Mouse (Mus musculus): Measurements from ENCODE around the gene Slc9a7. TPM values are rescaled to one million over a fixed set of nuclear protein-coding genes. Genes with fewer than 3 reads are reported as not detected.

The Slc9a7 gene
- polyA plus RNA-seq, 1 experiment from 2014 or later = 2.0 TPM

DNA sequence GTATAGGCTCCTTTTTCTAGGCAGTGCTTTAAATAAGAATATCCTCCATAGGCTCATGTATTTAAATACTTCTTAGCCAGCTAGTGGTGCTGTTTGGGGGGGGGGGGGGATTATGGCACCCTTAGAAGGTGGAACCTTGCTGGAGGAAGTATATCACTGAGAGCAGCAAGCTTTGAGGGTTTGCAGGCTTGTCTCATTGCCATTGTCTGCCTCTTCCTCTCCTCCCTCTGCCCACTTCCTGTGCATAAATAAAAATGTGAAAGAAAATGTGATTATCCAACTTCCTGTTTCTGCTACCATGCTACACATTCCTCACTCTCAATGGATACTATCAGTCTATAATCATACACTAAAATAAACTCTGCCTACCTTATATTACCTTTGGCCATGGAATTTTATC lies 123.2 kb downstream of the Slc9a7 start:
- Histone ChIP-seq H3K27ac (ENCODE audit: low read depth, low read length) (no peak overlapping the region), H3K27me3 (ENCODE audit: control insufficient read depth, insufficient read depth, low read length) (no peaks in the 10 kb centered on the region), H3K4me3 (ENCODE audit: low read depth, low read length) (no peak overlapping the region), H3K4me2 (no peak overlapping the region), H3K36me3 (ENCODE audit: control insufficient read depth, insufficient read depth, low read length) (no peaks in the 10 kb centered on the region), H3K4me1 (ENCODE audit: control insufficient read depth, insufficient read depth, low read length) (no peaks in the 10 kb centered on the region), H3K9me3 (ENCODE audit: control insufficient read depth, low read length) (no peaks in the 10 kb centered on the region), H3K9ac (ENCODE audit: low read length) (no peak overlapping the region)
- no peak for ATAC-seq (ENCODE audit: low FRiP score)
- no peak for DNase-seq (ENCODE audit: low spot score, missing footprints)

DNA sequence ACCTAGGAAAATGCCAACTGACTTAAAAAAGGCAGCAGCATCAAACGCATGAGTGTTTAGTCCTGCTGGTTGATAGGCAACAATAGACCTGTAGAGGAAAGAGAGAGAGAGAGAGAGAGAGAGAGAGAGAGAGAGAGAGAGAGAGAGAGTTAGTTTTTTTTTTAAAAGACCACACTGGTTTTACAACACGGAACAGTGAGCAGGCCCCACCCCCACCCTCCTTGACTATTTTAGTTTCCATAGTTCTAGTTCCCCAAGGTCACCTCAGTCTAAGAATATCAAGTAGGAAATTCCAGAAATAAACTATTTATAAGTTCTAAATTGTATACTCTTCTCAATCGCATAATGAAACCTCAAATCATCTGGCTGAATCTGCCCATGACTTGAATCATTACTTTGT lies 126.6 kb downstream of the Slc9a7 start:
- ATAC-seq (ENCODE audit: low FRiP score) (no peak), DNase-seq (ENCODE audit: low spot score, missing footprints) (no peak)
- Histone ChIP-seq H3K9ac (ENCODE audit: low read length) (no peak overlapping the region), H3K36me3 (ENCODE audit: control insufficient read depth, insufficient read depth, low read length) (no peaks in the 10 kb centered on the region), H3K4me2 (no peak overlapping the region), H3K27me3 (ENCODE audit: control insufficient read depth, insufficient read depth, low read length) (no peaks in the 10 kb centered on the region), H3K9me3 (ENCODE audit: control insufficient read depth, low read length) (no peaks in the 10 kb centered on the region), H3K4me3 (ENCODE audit: low read depth, low read length) (no peak overlapping the region), H3K4me1 (ENCODE audit: control insufficient read depth, insufficient read depth, low read length) (no peaks in the 10 kb centered on the region), H3K27ac (ENCODE audit: low read depth, low read length) (no peak overlapping the region)
- 74% methylated on average over 3 of the region's 3 CpGs for WGBS

DNA sequence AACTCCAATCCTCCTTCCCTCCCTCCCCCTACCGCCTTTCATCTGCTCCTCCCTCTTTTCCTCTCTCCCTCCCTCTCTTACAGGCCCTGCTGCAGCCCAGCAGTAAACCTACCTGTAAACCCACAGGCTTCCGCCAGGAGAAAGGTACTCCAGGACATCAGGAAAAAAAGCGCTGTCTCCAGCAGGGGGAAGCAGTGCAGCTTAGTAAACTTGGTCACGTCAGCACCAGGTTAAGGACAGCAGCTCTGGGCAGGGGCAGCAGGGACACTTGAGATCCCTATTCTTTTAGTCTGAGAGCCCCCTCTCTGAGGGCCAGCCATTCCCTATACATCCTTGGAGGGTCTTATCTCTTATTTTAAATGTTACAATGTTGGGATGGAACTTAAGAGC lies 129.3 kb downstream of the Slc9a7 start:
- 11% methylated on average over 4 of the region's 4 CpGs for WGBS
- H3K27ac ChIP-seq (ENCODE audit: low read depth, low read length) = no peak overlapping the region
- H3K36me3 ChIP-seq (ENCODE audit: control insufficient read depth, insufficient read depth, low read length) = no peaks in the 10 kb centered on the region
- ATAC-seq (ENCODE audit: low FRiP score) = peak; percentile 46
- DNase-seq (ENCODE audit: low spot score, missing footprints) = peak; percentile 83
- H3K4me3 ChIP-seq (ENCODE audit: low read depth, low read length) = no peak overlapping the region
- H3K4me2 ChIP-seq = no peak overlapping the region
- H3K4me1 ChIP-seq (ENCODE audit: control insufficient read depth, insufficient read depth, low read length) = no peaks in the 10 kb centered on the region
- H3K9me3 ChIP-seq (ENCODE audit: control insufficient read depth, low read length) = no peaks in the 10 kb centered on the region
- no peaks in the 10 kb centered on the region for H3K27me3 ChIP-seq (ENCODE audit: control insufficient read depth, insufficient read depth, low read length)
- H3K9ac ChIP-seq (ENCODE audit: low read length) = no peak overlapping the region

DNA sequence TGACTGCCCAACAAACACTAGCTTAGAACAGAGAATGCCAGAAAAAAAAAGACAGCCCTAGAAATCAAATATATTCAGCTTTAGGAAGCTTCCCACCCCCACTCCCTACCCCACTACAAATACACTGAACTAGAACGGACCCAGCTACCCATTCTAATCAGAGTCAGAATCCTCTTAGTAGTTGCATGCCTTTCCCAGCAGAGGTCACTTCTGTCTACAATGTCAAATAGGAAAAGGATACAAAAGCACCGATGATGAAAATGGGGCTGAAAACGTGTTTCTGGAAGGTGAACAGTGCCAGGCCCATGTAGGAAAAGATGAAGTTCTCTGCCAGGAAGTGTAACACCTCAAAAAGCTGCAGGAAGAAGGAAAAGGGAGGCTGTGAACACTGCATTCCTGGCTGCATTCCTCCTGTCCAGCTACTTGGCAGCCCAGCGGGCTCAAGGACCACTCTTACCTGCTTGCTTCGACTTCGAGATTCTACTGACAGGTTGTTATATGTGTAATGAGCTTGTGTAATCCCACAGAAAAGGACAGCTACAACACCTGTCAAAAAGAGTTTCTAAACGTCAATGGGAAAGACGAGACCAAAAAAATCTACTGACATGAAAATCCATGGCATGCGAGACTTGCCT lies 129.8 kb downstream of the Slc9a7 start:
- 48% methylated on average over 9 of the region's 9 CpGs for WGBS
- ATAC-seq (ENCODE audit: low FRiP score) = no peak

DNA sequence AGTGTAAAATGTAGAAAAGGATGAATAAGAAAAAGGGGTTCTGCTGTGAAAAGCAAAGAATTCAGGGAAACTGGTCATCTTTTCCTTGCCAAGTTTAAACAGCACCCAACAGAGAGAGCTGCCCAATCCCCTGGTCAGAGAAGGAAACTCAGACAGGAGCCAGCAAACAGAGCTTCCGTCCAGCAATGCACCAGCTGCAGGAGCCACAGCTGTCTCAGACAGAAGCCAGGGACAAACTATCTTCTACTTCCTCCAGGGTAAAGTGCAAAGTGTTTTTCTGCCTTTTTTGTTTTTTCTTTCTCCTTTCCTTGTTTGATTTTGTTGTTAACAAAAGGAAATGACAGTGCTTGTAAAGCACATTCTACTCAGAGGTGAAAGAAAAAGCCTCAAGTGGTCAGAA lies 131.3 kb downstream of the Slc9a7 start:
- Histone ChIP-seq H3K4me3 (ENCODE audit: low read depth, low read length) (no peak overlapping the region), H3K9me3 (ENCODE audit: control insufficient read depth, low read length) (no peaks in the 10 kb centered on the region), H3K36me3 (ENCODE audit: control insufficient read depth, insufficient read depth, low read length) (no peaks in the 10 kb centered on the region), H3K27ac (ENCODE audit: low read depth, low read length) (no peak overlapping the region), H3K9ac (ENCODE audit: low read length) (no peak overlapping the region), H3K4me2 (no peak overlapping the region), H3K4me1 (ENCODE audit: control insufficient read depth, insufficient read depth, low read length) (no peaks in the 10 kb centered on the region), H3K27me3 (ENCODE audit: control insufficient read depth, insufficient read depth, low read length) (no peaks in the 10 kb centered on the region)
- WGBS = 44% methylated on average over 1 of the region's 1 CpGs
- DNase-seq (ENCODE audit: low spot score, missing footprints) (no peak), ATAC-seq (ENCODE audit: low FRiP score) (no peak)

More for the DNA sequence above, 129.8 kb downstream of the Slc9a7 start:
- Histone ChIP-seq H3K4me1 (ENCODE audit: control insufficient read depth, insufficient read depth, low read length) (no peaks in the 10 kb centered on the region), H3K9me3 (ENCODE audit: control insufficient read depth, low read length) (no peaks in the 10 kb centered on the region), H3K36me3 (ENCODE audit: control insufficient read depth, insufficient read depth, low read length) (no peaks in the 10 kb centered on the region), H3K27ac (ENCODE audit: low read depth, low read length) (no peak overlapping the region), H3K4me3 (ENCODE audit: low read depth, low read length) (no peak overlapping the region), H3K4me2 (no peak overlapping the region), H3K9ac (ENCODE audit: low read length) (no peak overlapping the region), H3K27me3 (ENCODE audit: control insufficient read depth, insufficient read depth, low read length) (no peaks in the 10 kb centered on the region)
- no peak for DNase-seq (ENCODE audit: low spot score, missing footprints)

DNA sequence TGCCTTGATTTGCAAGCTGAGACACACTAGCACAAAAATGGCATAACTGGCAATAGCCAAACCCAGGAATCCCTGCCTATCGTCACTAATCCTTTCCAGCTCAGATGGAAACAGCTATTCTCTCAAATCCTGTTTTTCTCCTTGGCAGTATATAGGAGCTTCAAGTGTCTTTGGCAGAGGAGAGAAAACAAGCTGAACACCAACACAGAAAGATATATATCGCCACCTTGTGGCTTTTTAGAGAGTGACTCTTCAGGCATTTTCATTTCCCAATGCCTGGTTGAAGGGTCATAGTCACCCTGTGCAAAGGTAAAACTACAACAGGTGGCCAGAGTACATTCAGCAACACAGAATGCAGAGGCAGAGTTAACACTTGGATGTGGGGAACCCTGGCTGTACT lies 134.1 kb downstream of the Slc9a7 start:
- DNase-seq (ENCODE audit: low spot score, missing footprints) (no peak), ATAC-seq (ENCODE audit: low FRiP score) (no peak)
- no peaks in the 10 kb centered on the region for H3K4me1 ChIP-seq (ENCODE audit: control insufficient read depth, insufficient read depth, low read length)
- no peak overlapping the region for H3K9ac ChIP-seq (ENCODE audit: low read length)
- H3K27ac ChIP-seq (ENCODE audit: low read depth, low read length) = no peak overlapping the region
- no peak overlapping the region for H3K4me3 ChIP-seq (ENCODE audit: low read depth, low read length)
- H3K9me3 ChIP-seq (ENCODE audit: control insufficient read depth, low read length) = no peaks in the 10 kb centered on the region
- no peaks in the 10 kb centered on the region for H3K36me3 ChIP-seq (ENCODE audit: control insufficient read depth, insufficient read depth, low read length)
- no peak overlapping the region for H3K4me2 ChIP-seq
- WGBS = 15% methylated on average over 2 of the region's 2 CpGs
- H3K27me3 ChIP-seq (ENCODE audit: control insufficient read depth, insufficient read depth, low read length) = no peaks in the 10 kb centered on the region

DNA sequence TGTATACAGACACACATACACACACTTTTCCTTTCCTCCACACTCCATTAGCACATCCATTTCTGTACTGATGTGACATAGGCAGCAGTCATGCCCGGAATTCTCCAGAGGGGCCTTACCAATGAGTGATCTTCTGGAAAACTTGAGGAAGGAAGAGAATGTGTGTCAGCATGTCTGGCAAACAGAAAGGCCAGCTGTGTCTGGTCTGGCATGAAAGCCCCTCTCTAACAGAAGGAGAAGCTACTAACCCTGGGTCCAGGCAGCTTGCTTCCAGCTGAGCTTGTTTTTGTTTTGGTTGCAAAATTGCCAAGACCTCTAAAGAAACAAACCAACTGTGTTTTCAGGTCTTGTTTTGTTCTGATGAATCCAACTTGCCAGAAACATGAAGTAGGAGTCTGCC lies 162.1 kb downstream of the Slc9a7 start:
- no peaks in the 10 kb centered on the region for H3K4me1 ChIP-seq (ENCODE audit: control insufficient read depth, insufficient read depth, low read length)
- no peak for ATAC-seq (ENCODE audit: low FRiP score)
- 79% methylated on average over 1 of the region's 1 CpGs for WGBS
- no peaks in the 10 kb centered on the region for H3K36me3 ChIP-seq (ENCODE audit: control insufficient read depth, insufficient read depth, low read length)
- H3K9ac ChIP-seq (ENCODE audit: low read length) = no peak overlapping the region
- no peaks in the 10 kb centered on the region for H3K9me3 ChIP-seq (ENCODE audit: control insufficient read depth, low read length)
- H3K4me3 ChIP-seq (ENCODE audit: low read depth, low read length) = no peak overlapping the region
- H3K27me3 ChIP-seq (ENCODE audit: control insufficient read depth, insufficient read depth, low read length) = no peaks in the 10 kb centered on the region
- no peak overlapping the region for H3K4me2 ChIP-seq
- DNase-seq (ENCODE audit: low spot score, missing footprints) = no peak
- H3K27ac ChIP-seq (ENCODE audit: low read depth, low read length) = no peak overlapping the region

DNA sequence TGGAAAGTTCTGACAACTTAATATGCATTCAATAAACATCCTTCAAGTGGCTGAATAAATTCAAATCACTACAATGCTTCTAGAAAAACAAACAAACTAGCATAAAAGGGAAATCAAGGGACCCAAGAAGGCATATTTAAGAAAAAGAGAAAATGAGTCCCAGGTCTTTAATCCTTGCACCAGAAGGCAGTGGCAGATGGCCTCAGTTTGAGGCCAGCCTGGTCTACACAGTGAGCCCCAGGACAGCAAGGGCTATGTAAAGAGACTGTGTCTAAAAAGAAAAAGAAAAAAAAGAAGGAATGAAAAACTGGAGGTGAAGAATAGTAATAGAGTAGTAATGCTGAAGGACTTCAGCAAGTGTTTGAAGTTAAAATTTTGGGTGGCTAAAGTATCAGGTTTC lies 162.7 kb downstream of the Slc9a7 start:
- Histone ChIP-seq H3K27me3 (ENCODE audit: control insufficient read depth, insufficient read depth, low read length) (no peaks in the 10 kb centered on the region), H3K9ac (ENCODE audit: low read length) (no peak overlapping the region), H3K4me3 (ENCODE audit: low read depth, low read length) (no peak overlapping the region), H3K4me1 (ENCODE audit: control insufficient read depth, insufficient read depth, low read length) (no peaks in the 10 kb centered on the region), H3K4me2 (no peak overlapping the region), H3K36me3 (ENCODE audit: control insufficient read depth, insufficient read depth, low read length) (no peaks in the 10 kb centered on the region), H3K9me3 (ENCODE audit: control insufficient read depth, low read length) (no peaks in the 10 kb centered on the region), H3K27ac (ENCODE audit: low read depth, low read length) (no peak overlapping the region)
- no peak for ATAC-seq (ENCODE audit: low FRiP score)
- no peak for DNase-seq (ENCODE audit: low spot score, missing footprints)

DNA sequence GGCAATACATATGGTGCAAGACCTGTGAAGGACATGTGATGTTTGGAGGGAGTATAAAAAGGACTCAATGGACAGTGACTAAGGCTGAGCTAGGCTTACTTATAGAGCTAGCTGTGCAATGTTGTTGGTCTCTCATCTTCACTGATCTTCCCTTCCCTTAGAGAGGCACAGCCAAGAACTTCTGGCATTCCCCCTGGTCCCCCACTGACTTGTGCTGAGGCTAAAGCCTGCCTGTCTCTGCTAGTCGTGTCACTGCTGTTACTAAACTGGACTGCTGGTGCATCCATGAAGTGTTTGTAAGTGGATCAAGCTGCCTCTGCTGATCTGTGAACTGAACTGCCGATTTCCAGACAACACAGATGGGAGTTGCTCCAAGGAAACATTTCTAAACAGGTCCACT lies 166.1 kb downstream of the Slc9a7 start:
- Histone ChIP-seq H3K9ac (ENCODE audit: low read length) (no peak overlapping the region), H3K27me3 (ENCODE audit: control insufficient read depth, insufficient read depth, low read length) (no peaks in the 10 kb centered on the region), H3K4me2 (no peak overlapping the region), H3K9me3 (ENCODE audit: control insufficient read depth, low read length) (no peaks in the 10 kb centered on the region), H3K4me3 (ENCODE audit: low read depth, low read length) (no peak overlapping the region), H3K4me1 (ENCODE audit: control insufficient read depth, insufficient read depth, low read length) (no peaks in the 10 kb centered on the region), H3K27ac (ENCODE audit: low read depth, low read length) (no peak overlapping the region), H3K36me3 (ENCODE audit: control insufficient read depth, insufficient read depth, low read length) (no peaks in the 10 kb centered on the region)
- no peak for ATAC-seq (ENCODE audit: low FRiP score)
- WGBS = 68% methylated on average over 2 of the region's 2 CpGs
- DNase-seq (ENCODE audit: low spot score, missing footprints) = no peak

DNA sequence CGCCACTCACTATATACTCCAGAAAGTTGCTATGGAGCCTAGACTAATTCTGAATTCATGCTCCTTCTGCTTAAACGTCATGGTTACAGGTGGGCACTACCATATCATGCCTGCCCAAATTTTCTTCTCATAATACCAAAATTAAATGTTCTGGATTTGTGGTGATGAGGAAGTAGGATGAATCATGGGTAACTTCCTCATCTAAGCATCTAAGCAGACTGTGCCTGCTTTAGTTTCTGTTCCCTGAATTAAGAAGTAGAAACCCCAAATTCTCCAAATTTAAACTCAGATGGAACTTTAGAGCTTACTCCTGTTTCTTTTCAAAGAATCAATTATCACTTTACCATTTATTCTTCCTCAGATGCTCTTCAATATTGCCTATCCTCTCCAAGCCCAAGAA lies 173.9 kb downstream of the Slc9a7 start:
- Histone ChIP-seq H3K9ac (ENCODE audit: low read length) (no peak overlapping the region), H3K36me3 (ENCODE audit: control insufficient read depth, insufficient read depth, low read length) (no peaks in the 10 kb centered on the region), H3K4me2 (no peak overlapping the region), H3K9me3 (ENCODE audit: control insufficient read depth, low read length) (no peaks in the 10 kb centered on the region), H3K4me1 (ENCODE audit: control insufficient read depth, insufficient read depth, low read length) (no peaks in the 10 kb centered on the region), H3K27me3 (ENCODE audit: control insufficient read depth, insufficient read depth, low read length) (no peaks in the 10 kb centered on the region), H3K4me3 (ENCODE audit: low read depth, low read length) (no peak overlapping the region), H3K27ac (ENCODE audit: low read depth, low read length) (no peak overlapping the region)
- DNase-seq (ENCODE audit: low spot score, missing footprints) = no peak
- WGBS = 72% methylated on average over 2 of the region's 2 CpGs
- no peak for ATAC-seq (ENCODE audit: low FRiP score)

All from midbrain, embryonic 11.5 days (tissue).